Mouse (Mus musculus) CD8-positive naive resting alpha-beta T cell, adult 2 months (primary cell): ENCODE data around the gene Rpusd3.

Source experiments
- DNase-seq, 2 experiments: peaks; one replicate each; pipeline ENCODE4 v3.0.0; 2022; ENCODE audit warnings: low read depth in 2 of 2, low spot score in 2 of 2

The Rpusd3 gene

DNA sequence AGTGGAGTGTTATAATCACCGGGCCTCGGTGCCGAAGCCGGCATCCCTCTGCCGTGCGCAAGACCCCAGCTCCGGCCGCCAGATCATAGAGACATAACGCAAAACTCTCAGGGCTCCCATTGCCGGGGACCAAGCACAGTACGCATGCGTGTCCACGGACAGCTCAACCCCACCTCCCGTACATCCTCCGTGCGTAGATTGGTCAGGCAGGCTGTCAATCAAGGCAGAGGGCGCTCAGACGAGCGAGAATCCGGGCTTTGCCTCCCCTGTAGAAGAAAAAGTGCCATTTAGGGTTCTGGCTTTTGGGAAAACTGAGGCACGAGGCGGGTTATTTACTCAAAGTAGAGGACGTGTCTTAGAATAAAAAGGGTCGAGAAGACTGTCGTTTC, at the start of gene Rpusd3:
TSS of gene Rpusd3 (minus strand) at position 142 of the 389 bp plus-strand sequence.
- peak; percentile 96 to 98 for DNase-seq

DNA sequence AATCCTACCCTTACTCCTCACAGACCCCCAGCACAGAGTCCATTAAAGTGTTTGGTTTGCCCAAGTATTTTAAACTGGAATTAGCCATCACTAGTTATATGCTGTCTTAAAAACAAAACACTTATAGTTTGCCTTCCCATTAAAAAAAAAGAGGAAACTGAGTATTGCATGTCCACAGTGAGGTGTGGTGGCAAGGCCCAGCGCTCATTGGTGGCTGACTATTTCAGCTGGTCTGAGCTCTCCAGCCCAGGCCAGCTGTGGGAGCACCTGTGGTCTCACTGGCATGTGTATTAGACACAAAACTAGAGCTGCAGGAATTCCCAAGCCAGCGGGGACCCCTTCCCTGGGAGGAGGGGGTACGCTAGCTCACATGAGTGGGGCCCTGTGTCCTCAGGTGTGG, 49.4 kb upstream of the Rpusd3 start:
- no peak for DNase-seq

DNA sequence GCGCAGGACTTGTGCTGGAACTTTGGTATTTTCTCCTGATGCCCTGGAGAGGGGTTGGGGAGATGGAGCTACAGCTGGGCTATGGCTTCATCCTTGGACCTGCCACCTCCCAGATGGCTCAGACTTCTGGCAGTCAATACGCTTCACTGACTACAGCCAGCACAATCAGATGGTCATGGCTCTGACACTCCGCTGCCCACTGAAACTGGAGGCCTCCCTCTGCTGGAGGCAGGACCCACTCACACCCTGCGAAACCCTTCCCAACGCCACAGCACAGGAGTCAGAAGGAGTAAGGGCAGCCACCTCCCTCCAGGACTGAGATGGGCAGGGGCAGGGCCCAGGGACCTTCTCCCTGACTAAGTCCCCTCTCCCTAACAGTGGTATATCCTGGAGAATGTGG, 46.5 kb upstream of the Rpusd3 start:
- DNase-seq, result no peak

DNA sequence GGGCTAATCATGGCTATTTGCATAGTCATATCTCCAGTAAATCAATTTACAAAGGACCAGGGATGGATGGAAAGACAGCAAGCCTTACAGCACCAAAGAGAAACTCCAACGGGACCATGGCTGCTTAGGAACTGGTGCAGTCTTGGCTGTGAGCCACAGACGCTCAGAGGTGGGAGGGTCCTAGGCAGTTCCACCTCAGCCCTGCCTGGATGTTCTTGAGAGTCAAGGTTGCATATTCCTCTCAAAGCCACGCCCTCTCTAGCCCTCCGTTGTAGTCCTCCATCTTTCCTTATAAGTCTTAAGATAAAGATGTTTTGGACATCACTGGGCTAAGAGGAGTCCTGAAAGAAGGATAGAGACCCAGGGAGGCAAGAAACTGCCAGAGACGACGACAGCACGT, 44.9 kb upstream of the Rpusd3 start:
- DNase-seq, result no peak

DNA sequence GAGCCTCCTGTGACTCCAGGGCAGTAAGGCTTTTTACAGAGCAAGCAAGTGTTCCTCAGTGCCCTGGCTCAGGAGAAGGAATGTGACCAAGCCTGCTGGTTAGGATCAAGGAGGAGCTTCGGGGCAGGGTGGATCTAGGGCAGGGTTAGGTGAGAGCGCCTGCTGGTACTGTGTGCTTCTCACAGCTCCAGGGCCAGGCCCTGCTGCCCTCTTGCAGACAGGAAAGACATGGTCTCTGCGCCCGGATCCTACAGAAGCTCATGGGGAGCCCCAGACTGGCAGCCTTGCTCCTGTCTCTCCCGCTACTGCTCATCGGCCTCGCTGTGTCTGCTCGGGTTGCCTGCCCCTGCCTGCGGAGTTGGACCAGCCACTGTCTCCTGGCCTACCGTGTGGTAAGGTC, 39.5 kb upstream of the Rpusd3 start:
- no peak for DNase-seq

DNA sequence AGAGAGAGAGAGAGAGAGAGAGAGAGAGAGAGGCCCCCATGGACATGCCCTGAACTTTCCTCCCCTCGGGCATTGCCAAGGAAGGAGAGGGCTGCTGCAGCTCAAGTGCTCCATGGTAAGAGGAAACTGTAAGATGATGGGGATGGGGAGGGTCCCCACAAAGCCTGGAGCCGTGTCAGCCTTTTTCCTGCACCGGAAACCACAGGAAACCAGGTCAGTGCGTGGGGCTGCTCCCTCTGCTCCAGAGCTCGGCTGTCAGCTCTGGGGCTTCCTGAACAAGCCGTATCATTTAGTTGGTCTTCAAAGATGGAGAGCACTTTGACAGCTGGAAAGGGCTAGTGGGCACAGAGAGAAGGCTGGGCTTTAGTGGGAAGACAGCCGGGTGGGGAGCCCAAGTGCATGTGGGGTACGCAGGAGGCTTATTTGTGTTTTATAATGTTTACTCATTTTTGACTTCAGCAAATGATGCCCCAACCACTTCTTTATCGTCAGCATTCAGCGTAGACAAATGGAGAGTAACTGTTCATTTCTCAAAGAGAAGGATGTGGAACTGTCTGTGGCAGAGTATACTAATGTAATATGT, 38.9 kb upstream of the Rpusd3 start, which contains the start of gene Il17re:
TSS of gene Il17re (plus strand) at position 533 of the 583 bp plus-strand sequence.
- DNase-seq, result no peak

DNA sequence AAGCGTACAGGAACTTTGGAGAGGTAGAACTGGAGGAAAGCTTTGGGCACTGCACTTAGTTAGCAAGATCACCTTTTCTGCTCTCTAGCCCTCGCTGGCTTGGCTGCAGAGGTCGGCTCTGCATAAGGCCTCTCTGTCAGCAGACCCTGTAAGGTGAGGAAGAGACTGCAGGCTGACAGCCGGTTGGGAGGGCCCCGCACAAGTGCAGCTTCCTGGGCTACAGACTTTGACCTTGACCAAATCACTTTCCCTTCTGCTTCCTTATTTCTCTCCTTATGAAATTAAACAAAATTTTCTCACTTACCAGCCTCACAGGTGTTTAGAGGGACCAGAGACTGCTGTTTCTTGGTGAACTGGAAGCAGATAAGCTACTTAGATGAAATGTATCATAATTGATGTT, 35.9 kb upstream of the Rpusd3 start:
- no peak for DNase-seq

DNA sequence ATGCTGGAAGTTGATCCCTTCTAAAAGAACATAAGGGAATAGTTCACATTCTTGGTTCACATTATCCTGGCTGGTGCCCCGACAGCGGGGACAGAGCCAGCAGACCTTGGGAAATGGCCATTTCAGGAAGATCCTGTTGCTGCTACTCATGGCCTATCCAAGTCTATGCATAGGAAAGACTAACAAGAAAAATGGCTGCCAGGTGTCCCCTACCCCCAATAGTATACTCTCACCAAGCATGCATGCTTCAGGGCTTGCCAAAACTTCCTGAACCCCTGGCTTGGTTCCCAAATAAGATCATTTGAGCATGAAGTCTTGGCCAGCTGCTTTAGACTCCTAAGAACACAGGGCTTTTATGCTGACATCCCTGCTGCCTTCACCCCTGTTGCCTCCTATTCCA, 32.7 kb upstream of the Rpusd3 start:
- DNase-seq, result no peak

DNA sequence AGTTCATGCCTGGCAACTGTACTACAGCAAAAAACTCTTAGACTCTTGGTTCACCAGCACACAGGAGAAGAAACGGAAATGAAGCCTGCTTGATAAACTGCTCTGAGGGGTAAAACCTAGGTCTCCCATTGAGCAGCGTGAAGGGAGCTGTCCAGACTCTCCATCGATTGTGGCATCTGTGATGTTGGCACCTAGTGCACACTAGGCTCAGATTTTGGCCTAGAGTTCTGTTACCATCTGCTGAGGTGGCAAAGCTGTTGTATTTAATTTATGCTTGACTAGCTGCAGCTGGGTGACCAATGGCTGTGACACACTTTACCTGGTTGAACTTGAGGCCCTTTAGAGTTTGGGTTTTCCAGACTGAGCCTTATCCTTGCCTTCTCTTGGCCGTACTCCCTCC, 28.5 kb upstream of the Rpusd3 start:
- no peak for DNase-seq

DNA sequence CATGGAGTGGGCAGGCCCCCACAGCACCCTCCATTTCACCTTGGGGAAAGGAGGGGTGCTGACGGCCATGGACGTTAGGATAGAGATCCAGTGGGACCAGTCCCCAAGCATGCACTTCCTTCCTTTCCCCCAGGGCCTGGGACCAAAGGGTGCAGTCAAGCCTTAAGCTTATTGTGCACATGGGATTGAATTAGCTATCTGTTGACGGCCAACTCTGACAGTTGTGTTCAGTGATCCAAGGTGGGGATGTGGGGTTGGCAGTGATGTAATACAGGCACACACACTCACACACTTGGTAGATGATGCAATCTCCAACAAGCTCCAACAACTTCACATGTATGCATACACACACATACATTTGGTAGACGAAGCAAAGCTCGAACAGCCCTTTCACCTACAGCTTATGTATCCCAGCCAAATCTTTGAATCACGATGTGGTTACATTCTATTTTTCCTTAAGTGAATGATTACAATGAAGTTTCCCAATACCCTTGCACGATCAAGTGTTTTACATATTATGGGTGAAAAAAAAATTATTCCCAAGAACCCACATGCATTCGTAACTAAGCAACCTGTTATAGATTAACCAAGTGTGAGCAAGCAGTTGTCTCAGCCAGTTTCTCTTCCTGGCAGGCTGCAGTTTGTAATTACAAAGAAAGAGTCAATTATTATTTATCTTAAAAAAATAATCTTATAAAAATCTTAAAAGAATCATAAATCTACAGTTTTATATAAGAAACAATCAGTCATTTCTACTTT, 25.2 kb upstream of the Rpusd3 start:
- no peak for DNase-seq

DNA sequence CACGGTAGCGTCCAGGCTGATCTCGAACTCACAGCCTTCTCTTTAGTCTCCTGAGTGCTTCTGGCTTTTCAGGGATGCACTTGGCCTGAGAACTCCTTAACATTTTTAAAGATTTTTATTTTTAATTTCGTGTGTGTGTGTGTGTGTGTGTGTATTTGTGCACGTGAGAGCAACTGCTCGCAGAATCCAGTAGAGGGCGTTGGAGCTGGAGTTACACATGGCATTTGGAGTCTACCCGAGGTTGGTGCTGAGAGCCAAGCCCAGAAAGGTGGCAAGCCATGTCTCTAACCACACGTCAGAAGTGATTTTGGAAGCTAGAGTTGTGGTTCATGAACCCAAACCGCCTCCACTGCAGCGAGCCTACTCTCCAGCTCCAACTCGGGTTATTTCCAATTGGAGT, 24.0 kb upstream of the Rpusd3 start:
- DNase-seq, result peak; percentile 5 to 12

DNA sequence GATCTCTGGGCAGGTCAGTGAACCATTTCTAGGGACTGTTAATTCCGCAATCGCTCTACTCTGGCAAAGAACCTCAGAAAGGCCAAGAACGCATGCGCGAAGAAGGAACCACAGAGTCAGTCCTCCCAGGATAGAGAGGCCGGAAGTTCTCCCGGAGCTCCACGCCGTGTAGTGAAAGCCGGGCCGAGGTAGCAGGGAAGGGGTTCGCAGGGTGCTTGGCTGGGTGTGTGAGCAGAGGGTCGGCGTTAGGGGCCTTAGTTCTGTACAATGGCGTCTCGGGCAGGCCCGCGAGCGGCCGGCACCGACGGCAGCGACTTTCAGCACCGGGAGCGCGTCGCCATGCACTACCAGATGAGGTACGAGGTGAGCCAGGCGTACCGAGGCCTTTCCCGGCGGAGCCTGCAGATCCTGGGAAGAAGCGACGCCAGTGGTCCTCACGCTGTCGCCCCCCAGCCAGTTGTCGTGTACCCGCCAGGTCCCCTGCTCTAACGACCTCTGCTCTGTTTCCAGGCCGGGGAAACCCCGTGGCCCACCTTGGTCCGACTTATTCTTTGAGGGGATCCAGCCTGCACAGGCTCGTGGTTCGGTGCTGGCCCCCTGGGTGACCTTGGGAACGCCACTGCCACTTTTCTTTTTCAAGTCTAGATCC, 23.4 kb upstream of the Rpusd3 start, which contains the start of gene Jagn1:
TSS of gene Jagn1 (plus strand) at position 128 of the 649 bp plus-strand sequence.
- DNase-seq, result peak; percentile 90 to 95

DNA sequence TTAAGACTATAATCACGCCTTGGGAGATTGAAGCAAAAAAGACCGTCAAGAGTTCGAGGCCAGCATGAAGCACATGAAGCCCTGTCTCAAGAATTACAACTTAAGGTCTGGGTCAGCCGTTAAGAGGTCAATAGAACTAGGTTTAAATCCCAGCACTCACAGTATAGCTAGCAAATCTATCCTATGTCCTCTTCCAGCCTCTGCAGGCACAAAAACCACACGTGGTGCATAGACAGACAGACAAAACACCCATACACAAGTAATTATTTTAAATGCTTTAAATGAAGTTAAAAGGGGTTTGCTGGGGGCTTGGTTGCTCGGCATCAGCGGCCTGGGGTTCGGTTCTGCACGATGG, 22.9 kb upstream of the Rpusd3 start:
- no peak for DNase-seq

DNA sequence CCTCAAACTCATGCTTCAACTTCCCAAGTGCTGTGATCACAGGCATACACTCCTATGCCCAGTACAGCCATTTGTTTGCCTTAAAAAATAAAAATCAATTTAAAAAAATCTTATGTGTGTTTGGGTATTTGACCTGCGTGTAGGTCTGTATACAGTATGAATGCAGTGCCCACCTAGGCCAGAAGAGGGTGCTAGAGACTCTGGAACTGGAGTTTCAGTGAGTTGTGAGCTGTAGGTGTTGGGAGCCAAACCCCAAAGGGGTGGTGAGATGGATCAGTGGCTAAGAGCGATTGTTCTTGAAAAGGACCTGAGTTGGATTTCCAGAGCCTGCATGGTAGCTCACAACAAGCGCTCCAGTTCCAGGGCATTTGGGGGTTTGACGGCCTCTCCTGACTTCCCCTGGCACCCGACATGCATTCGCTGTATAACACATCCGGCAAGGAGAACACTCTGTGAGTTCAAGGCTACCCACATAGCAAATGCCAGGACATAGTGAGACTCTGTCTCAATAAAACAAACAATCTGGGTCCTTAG, 22.1 kb upstream of the Rpusd3 start:
- peak; percentile 63 to 74 for DNase-seq

DNA sequence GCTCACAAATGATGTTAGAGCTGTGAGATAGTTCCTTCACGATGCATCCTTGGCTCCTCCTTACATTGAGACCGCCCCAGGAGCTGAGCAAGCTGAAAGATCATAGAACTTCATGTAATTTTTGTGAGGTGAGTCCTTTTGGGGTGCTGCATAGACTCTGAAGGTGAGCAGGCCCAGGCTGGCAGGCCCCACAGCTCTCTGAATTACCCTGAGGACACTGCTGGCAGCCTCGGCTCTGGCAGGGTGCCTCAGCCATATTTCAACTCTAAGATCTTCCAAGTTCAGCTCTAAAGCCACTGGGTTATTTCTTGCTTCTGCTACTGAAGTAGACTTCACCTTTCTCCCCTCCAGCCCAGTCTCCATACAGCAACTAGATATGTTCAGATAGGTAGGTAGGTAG, 21.5 kb upstream of the Rpusd3 start:
- DNase-seq, result no peak

DNA sequence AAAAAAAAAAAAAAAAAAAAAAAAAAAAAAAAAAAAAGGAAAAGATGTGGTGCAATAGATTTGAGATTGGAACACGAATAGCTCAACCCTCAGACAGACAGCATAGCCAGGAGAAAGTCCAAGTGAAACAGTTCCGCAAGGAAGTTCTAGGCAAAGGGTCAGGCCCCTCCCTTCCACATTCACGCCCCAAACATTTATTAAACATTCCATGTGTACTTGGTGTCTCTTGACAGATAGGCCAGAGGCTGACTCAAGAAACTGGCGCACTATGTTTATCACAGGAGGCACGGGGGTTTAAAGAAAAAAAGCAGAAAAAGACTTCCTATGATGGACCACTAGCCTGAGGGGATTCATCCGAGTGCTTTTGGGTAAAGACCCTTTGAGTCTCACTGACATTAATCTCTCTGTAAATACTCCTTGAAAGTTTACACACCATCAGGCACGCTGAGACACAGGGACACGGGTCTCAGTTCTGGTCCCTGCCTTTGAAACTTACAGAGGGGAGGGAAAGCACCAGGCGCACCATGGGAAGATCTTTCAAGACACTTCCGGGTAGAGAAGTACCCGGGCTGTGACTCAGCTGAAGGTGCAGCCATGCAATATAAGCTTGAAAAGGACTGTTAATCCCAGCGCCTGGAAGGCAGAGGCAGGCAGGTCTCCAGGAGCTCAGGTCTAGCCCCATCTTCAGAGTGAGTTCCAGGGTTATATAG, 19.7 kb upstream of the Rpusd3 start:
- no peak for DNase-seq

DNA sequence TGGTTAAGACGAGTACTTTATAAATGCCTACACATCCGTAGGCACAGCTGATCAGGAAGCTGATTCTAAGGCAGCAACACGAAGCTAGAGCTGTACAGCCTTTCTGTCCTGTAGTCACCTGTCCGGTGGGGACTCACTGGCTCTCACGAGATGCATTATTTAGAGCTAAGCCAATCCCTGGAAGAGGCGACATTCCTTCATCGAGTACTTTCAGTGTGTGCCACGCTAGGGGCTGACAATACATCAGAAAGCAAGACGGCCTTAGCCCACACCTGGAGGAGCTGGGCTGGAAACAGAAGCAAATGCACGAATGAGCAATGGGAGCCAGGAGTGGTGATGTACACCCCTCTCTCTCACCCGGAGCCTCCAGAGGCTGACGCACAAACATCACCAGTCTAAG, 18.0 kb upstream of the Rpusd3 start:
- no peak for DNase-seq

DNA sequence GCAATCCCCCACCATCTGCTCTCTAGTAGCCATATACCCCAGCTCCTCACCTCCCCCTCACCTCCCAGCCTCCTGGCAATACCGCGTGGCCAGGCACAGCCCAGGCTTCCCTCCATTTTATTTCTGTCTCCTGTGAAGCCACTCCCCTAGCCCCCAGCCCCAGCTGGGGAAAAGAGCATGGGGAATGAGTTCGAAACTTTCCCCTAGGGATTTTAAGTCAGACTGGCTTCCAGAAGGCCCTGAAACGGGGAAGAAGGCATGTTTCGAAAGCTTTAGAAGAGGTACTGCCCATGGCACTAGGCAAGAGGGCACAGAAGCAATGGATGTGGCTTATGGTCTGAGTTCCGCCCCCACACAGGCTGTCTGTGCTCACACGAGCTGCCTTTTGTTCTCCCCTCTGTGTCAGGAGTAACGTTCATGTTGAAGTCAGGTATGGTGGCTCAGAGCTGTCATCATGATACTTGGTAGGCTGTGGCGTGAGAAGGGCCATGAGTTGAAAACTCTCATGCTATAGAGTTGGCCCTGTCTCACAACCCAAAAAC, 16.6 kb upstream of the Rpusd3 start, which contains the start of gene Cidec:
TSS of gene Cidec (minus strand) at position 97 of the 542 bp plus-strand sequence.
- no peak for DNase-seq

DNA sequence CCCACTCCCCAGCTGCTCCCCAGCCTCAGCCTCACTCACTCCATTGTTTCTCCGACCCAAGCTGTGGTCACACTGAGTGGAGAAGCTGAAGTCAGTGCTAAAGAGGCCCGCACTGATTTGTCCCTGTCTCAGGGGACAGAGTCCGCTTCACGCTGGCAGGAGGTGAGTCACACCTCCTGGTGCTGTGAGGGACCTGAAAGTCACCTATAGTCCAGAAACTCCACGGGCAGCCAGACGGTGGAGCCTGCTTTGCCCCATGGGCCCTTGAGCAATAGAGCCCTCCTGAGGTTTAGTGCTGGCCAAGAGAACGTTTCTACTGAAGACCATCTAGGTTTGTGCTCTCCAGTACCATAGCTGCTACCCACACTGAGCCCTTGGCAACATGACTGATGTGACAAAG, 15.6 kb upstream of the Rpusd3 start:
- DNase-seq, result no peak

DNA sequence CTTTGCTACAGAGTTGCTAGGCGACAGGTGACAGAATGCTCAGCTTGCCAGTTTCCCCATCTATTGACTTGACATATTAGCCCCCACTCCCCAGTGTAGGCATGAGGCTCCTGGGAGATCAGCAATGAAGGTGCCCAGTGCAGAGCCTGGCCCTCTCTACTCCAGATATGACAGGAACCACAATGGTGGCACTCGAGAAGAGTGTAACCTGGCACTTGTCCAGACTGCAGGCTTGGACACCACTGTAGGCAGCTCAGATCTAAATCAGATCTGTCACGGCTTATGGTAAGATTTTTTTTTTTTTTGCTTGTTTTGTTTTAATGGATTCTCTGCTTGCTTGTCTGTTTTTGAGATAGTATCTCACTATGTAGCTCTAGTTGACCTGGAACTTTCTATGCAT, 14.5 kb upstream of the Rpusd3 start:
- DNase-seq, result no peak

DNA sequence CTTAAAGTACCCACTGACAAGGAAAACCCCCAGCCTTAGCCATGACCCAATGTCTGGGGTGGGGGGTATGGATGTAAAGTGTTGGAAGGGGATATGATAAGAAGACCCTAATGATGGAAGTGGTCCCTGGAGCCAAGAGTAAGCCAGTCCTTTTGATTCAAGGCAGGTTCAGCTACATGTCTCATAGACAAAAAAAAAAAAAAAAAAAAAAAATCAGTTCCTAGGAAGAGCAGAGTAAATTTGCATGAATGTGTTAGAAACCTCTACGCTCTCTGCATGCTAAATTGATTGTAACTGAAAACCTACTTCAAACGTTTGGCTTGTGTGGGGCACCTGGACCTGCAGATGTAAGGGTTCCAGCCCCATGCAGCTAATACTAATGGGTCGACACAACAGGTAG, 12.7 kb upstream of the Rpusd3 start:
- DNase-seq, result no peak
